Mouse (Mus musculus): ENCODE results near the gene Sox12. TPM values are rescaled to one million over a fixed set of nuclear protein-coding genes. Genes with fewer than 3 reads are reported as not detected.

Sox12 gene
- polyA plus RNA-seq, 1 experiment from 2014 or later, result 21.9 TPM

DNA sequence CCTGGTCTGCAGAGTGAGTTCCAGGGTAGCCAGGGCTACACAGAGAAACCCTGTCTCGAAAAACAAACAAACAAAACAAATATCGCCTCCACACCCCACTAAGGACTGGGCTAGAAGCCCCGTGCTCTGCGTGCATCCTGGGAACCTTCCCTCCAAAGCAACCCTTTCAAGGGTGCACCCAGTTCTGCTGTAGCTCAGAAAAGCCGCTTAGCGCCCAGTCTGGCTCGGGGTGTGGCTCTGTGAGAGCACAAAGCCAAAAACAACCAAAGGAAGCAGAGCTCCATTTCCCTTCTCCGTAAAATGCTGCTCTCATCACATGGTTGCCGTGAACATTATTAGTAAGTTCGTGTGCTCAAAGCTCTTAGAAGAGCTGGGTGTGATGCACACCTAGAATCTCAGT is 53.5 kb downstream of the Sox12 start:
- no peak for ATAC-seq (ENCODE audit: low FRiP score, low TSS enrichment)
- H3K27ac ChIP-seq (replicated peaks; ENCODE audit: low read depth, low read length), result no peak overlapping the region
- H3K9ac ChIP-seq (replicated peaks; ENCODE audit: low read length), result peak overlapping the region; percentile 58
- H3K9me3 ChIP-seq (ENCODE audit: control insufficient read depth, low read length), result no peaks in the 10 kb centered on the region
- peak overlapping the region; percentile 46 for H3K4me3 ChIP-seq (replicated peaks; ENCODE audit: low read depth, low read length)
- no peaks in the 10 kb centered on the region for H3K36me3 ChIP-seq (ENCODE audit: control insufficient read depth, insufficient read depth, low read length)
- H3K4me1 ChIP-seq (ENCODE audit: control insufficient read depth, insufficient read depth, low read length), result peaks cover 5% of the 10 kb centered on the region; the same call in 1 of the 2 replicates
- 0 out of 2 replicates have a peak, but pooled peaks cover 3% of the 10 kb centered on the region for H3K27me3 ChIP-seq (ENCODE audit: control insufficient read depth, insufficient read depth, low read length)
- peak overlapping the region; percentile 85 for H3K4me2 ChIP-seq (ENCODE audit: low read length)
- DNase-seq, result no peak
- WGBS, result 11% methylated on average over 10 of the region's 10 CpGs

Other genes with a start within 250 kb of the Sox12 start
- gene Csnk2a1, start 171.2 kb downstream of the Sox12 start, polyA plus RNA-seq (2014; fragmentation: Nextera tagmentation; extraction: Ambion mirVana), result 164 and 229 TPM in 2 replicates
- 23.3 and 28.8 TPM in 2 replicates for gene Tbc1d20, start 104.2 kb downstream of the Sox12 start, polyA plus RNA-seq (2014; fragmentation: Nextera tagmentation; extraction: Ambion mirVana)
- 108 and 109 TPM in 2 replicates for gene Rbck1, start 65.4 kb downstream of the Sox12 start, polyA plus RNA-seq (2014; fragmentation: Nextera tagmentation; extraction: Ambion mirVana)
- gene Trib3, start 54.0 kb downstream of the Sox12 start, polyA plus RNA-seq (2014; fragmentation: Nextera tagmentation; extraction: Ambion mirVana), result 0.62 and 1.2 TPM in 2 replicates
- 40.1 and 49.0 TPM in 2 replicates for gene Nrsn2, start 21.4 kb downstream of the Sox12 start, polyA plus RNA-seq (2014; fragmentation: Nextera tagmentation; extraction: Ambion mirVana)
- 18.0 and 19.3 TPM in 2 replicates for gene Zcchc3, start 17.0 kb upstream of the Sox12 start, polyA plus RNA-seq (2014; fragmentation: Nextera tagmentation; extraction: Ambion mirVana)
- 1.0 and 1.1 TPM in 2 replicates for gene 6820408C15Rik, start 17.5 kb upstream of the Sox12 start, polyA plus RNA-seq (2014; fragmentation: Nextera tagmentation; extraction: Ambion mirVana)
- gene Defb23, start 66.6 kb upstream of the Sox12 start, polyA plus RNA-seq (2014; fragmentation: Nextera tagmentation; extraction: Ambion mirVana), result not detected in 2 replicates
- gene Defb20, start 79.0 kb upstream of the Sox12 start, polyA plus RNA-seq (2014; fragmentation: Nextera tagmentation; extraction: Ambion mirVana), result not detected in 2 replicates
- not detected in 2 replicates for gene Defb22, start 92.1 kb upstream of the Sox12 start, polyA plus RNA-seq (2014; fragmentation: Nextera tagmentation; extraction: Ambion mirVana)
- gene Defb26, start 113.6 kb upstream of the Sox12 start, polyA plus RNA-seq (2014; fragmentation: Nextera tagmentation; extraction: Ambion mirVana), result not detected in 2 replicates
- not detected in 2 replicates for gene Defb28, start 120.2 kb upstream of the Sox12 start, polyA plus RNA-seq (2014; fragmentation: Nextera tagmentation; extraction: Ambion mirVana)
- not detected in 2 replicates for gene Defb29, start 142.0 kb upstream of the Sox12 start, polyA plus RNA-seq (2014; fragmentation: Nextera tagmentation; extraction: Ambion mirVana)
- not detected in 2 replicates for gene Gm17416, start 171.3 kb upstream of the Sox12 start, polyA plus RNA-seq (2014; fragmentation: Nextera tagmentation; extraction: Ambion mirVana)
- gene Defb21, start 174.7 kb upstream of the Sox12 start, polyA plus RNA-seq (2014; fragmentation: Nextera tagmentation; extraction: Ambion mirVana), result not detected in 2 replicates
- gene Defb19, start 182.2 kb upstream of the Sox12 start, polyA plus RNA-seq (2014; fragmentation: Nextera tagmentation; extraction: Ambion mirVana), result not detected in 2 replicates
- not detected in 2 replicates for gene Defb45, start 201.3 kb upstream of the Sox12 start, polyA plus RNA-seq (2014; fragmentation: Nextera tagmentation; extraction: Ambion mirVana)
- not detected in 2 replicates for gene Defb36, start 206.3 kb upstream of the Sox12 start, polyA plus RNA-seq (2014; fragmentation: Nextera tagmentation; extraction: Ambion mirVana)
- not detected in 2 replicates for gene Defb25, start 225.0 kb upstream of the Sox12 start, polyA plus RNA-seq (2014; fragmentation: Nextera tagmentation; extraction: Ambion mirVana)
- gene Rem1, start 228.9 kb upstream of the Sox12 start, polyA plus RNA-seq (2014; fragmentation: Nextera tagmentation; extraction: Ambion mirVana), result 0.12 and 0.27 TPM in 2 replicates

Data from midbrain, embryonic 14.5 days (tissue).